Mouse (Mus musculus): ENCODE results near the gene Cdh1. TPM values are rescaled to one million over a fixed set of nuclear protein-coding genes. Genes with fewer than 3 reads are reported as not detected.
A peak's percentile ranks its signal among the peaks of the same experiment; 100 is the strongest.
"Not testable (repeated sequence)": the region's sequence is repeated elsewhere in the genome, so short reads cannot be mapped to it uniquely, and the experiment has no call there.

The Cdh1 gene
- total and polyA plus RNA-seq, 2 experiments from 2014 or later = 6.6 to 6.7 TPM

DNA sequence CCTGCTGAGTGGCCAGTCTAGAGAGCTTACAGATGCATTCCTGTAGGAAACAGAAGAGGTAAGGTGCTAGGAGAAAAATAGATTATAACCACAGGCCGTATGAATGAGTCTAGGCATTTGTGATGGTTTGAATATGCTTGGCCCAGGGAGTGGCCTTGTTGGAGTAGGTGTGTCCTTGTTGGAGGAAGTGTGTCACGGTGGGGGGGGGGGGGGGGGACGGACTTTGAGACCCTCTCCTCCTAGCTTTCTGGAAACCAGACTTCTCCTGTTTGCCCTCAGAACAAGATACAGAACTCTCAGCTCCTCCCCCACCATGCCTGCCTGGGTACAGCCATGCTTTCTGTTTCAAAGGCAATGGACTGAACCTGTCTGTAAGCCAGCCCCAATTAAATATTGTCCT, 10.7 kb upstream of the Cdh1 start:
- no peaks in the 10 kb centered on the region for H3K36me3 ChIP-seq (ENCODE audit: insufficient read depth, low read length)
- DNase-seq (ENCODE audit: low spot score) (no peak), ATAC-seq (no peak)
- H3K4me3 ChIP-seq (ENCODE audit: low read length) = no peak overlapping the region
- H3K9me3 ChIP-seq (ENCODE audit: low read length) = no peaks in the 10 kb centered on the region
- H3K4me2 ChIP-seq (ENCODE audit: low read depth, low read length) = no peak overlapping the region
- H3K27ac ChIP-seq = no peak overlapping the region
- 68% methylated on average over 2 of the region's 3 CpGs for WGBS
- no peak overlapping the region for H3K9ac ChIP-seq (replicated peaks; ENCODE audit: low read length)
- no peak for TF ChIP-seq CTCF (IDR thresholded peaks at IDR 0.05; ENCODE audit: low read depth)
- H3K4me1 ChIP-seq (ENCODE audit: insufficient read depth, low read length) = no peaks in the 10 kb centered on the region
- no peaks in the 10 kb centered on the region for H3K27me3 ChIP-seq (ENCODE audit: insufficient read depth, low read length)

DNA sequence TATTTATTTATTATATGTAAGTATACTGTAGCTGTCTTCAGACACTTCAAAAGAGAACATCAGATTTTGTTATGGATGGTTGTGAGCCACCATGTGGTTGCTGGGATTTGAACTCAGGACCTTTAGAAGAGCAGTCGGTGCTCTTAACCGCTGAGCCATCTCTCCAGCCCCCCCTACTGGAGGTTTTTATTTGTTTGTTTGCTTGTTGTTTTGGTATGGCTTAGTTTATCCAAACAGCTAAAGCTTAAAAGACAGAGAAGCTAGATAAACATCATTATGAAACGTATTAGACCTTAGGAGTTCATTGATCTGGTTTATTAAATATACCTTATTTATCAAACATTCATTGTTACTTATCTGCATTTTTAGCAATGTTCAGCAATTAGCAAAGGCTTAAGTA, 7.5 kb upstream of the Cdh1 start:
- not testable (repeated sequence) for H3K4me1 ChIP-seq (ENCODE audit: insufficient read depth, low read length); H3K4me2 ChIP-seq (ENCODE audit: low read depth, low read length); H3K27me3 ChIP-seq (ENCODE audit: insufficient read depth, low read length); DNase-seq (ENCODE audit: low spot score); H3K4me3 ChIP-seq (ENCODE audit: low read length); H3K36me3 ChIP-seq (ENCODE audit: insufficient read depth, low read length); ATAC-seq; H3K9me3 ChIP-seq (ENCODE audit: low read length); H3K9ac ChIP-seq (replicated peaks; ENCODE audit: low read length); H3K27ac ChIP-seq
- 98% methylated on average over 3 of the region's 3 CpGs for WGBS

DNA sequence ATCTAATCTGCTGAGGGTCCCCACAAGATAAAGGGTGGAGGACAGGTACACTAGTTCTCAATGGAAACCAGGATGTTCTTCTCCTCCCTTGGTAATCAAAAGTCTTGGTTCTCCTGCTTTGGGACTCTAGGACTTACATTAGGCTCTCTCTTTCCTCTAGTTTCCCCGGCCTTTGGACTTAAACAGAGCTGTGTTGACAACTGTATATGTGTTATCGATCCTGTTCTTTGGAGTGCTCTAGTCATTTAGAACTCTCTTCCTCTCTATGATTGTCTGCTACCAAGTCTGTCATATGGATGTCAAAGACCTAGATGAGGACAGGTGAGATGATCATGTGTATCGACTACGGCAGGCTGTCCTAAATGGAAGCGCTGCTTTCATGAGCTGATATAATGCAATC, 6.1 kb upstream of the Cdh1 start:
- Histone ChIP-seq H3K27me3 (ENCODE audit: insufficient read depth, low read length) (no peaks in the 10 kb centered on the region), H3K36me3 (ENCODE audit: insufficient read depth, low read length) (no peaks in the 10 kb centered on the region), H3K4me2 (ENCODE audit: low read depth, low read length) (no peak overlapping the region), H3K9me3 (ENCODE audit: low read length) (no peaks in the 10 kb centered on the region), H3K4me3 (ENCODE audit: low read length) (no peak overlapping the region), H3K9ac (replicated peaks; ENCODE audit: low read length) (no peak overlapping the region), H3K27ac (no peak overlapping the region), H3K4me1 (ENCODE audit: insufficient read depth, low read length) (no peaks in the 10 kb centered on the region)
- whole genome bisulfite sequencing = 96% methylated on average over 5 of the region's 5 CpGs
- no peak for TF ChIP-seq CTCF (IDR thresholded peaks at IDR 0.05; ENCODE audit: low read depth)
- no peak for ATAC-seq
- DNase-seq (ENCODE audit: low spot score) = no peak

DNA sequence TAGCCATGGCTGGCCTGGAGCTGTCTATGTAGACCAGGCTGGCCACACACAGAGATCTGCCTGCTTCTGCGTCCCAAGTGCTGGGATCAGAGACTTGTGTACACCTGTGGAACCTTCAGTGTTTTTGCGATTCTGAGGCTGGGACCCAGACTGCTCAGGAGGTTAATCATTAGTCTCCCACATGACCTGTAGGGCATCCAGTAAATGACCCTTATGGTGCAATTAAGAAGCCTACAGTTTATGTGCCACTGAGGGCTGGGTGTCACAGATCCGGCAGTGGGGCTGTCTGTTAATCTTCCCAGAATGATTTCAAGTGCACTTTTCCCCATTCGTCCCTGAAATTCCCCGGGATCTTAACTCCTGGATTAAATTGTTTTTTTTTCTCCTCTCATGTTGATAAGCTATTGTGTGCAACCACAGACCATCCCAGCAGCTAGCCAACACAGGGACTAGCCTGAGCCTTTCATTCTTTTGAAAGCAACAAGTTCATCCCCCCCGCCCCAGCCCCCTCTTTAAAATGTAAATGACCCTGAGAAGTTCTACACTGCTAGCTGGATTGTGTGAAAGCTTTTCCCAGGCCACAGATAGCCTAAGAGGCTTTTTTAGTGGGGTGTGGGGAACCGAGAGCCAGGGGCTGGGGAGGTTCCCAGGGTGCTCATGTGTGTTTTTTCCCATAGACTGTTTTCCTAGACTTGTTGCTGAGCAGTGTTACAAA, 3.7 kb upstream of the Cdh1 start:
- TF ChIP-seq CTCF (IDR thresholded peaks at IDR 0.05; ENCODE audit: low read depth) = no peak
- no peak for ATAC-seq
- H3K27me3 ChIP-seq (ENCODE audit: insufficient read depth, low read length) = peaks cover 18% of the 10 kb centered on the region

DNA sequence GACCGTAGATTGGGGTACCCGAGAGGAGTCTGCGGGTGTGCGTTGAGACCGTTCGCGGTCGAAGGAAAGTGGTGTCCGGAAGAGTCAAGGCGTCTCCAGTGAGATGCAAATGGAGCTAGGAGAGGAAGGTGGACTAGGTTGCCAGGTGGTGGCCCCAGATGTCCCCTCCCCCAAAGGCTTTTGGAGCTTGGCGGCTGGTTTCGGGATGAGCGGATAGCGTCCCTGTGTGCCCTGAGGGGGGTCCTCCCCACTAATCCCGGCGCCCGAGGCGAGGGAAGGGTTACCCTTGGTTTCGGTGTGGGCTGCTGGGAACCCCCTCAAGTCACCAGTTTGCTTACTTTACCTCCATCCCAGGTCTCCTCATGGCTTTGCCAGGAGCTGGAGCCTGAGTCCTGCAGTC, 782 bp downstream of the Cdh1 start:
- Histone ChIP-seq H3K4me2 (ENCODE audit: low read depth, low read length) (peak overlapping the region; percentile 90), H3K36me3 (ENCODE audit: insufficient read depth, low read length) (no peaks in the 10 kb centered on the region), H3K4me1 (ENCODE audit: insufficient read depth, low read length) (0 out of 2 replicates have a peak, but pooled peaks cover 11% of the 10 kb centered on the region), H3K9me3 (ENCODE audit: low read length) (no peaks in the 10 kb centered on the region), H3K4me3 (ENCODE audit: low read length) (peak overlapping the region; percentile 54), H3K27me3 (ENCODE audit: insufficient read depth, low read length) (peaks cover 33% of the 10 kb centered on the region), H3K9ac (replicated peaks; ENCODE audit: low read length) (no peak overlapping the region), H3K27ac (no peak overlapping the region)
- ATAC-seq = no peak
- no peak for DNase-seq (ENCODE audit: low spot score)
- 2% methylated on average over 19 of the region's 19 CpGs for WGBS
- TF ChIP-seq CTCF (IDR thresholded peaks at IDR 0.05; ENCODE audit: low read depth) = no peak

More for the DNA sequence above, 3.7 kb upstream of the Cdh1 start:
- Histone ChIP-seq H3K9ac (replicated peaks; ENCODE audit: low read length) (no peak overlapping the region), H3K9me3 (ENCODE audit: low read length) (no peaks in the 10 kb centered on the region), H3K4me1 (ENCODE audit: insufficient read depth, low read length) (0 out of 2 replicates have a peak, but pooled peaks cover 11% of the 10 kb centered on the region), H3K4me2 (ENCODE audit: low read depth, low read length) (no peak overlapping the region), H3K4me3 (ENCODE audit: low read length) (no peak overlapping the region), H3K27ac (no peak overlapping the region), H3K36me3 (ENCODE audit: insufficient read depth, low read length) (no peaks in the 10 kb centered on the region)
- no peak for DNase-seq (ENCODE audit: low spot score)
- WGBS = 32% methylated on average over 7 of the region's 7 CpGs

DNA sequence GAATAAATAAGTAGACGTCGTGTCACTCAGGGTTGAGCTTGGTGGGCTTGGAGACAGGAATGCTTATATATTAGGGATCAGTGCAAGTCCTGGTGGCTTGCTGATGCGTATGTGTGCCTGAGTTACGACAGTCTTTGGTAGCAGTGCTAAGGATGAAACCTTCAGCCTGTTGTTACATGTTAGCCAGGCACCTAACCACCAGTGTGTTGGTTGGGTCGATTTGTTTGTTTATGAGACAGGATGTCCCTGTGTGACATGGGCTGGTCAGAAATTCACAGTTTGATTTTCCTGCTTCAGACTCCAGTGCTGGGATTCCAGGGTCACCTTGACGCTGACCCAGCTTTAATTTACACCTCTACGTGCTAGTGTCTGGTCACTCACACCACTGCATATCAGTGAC, 2.5 kb downstream of the Cdh1 start:
- no peak overlapping the region for H3K4me2 ChIP-seq (ENCODE audit: low read depth, low read length)
- no peaks in the 10 kb centered on the region for H3K36me3 ChIP-seq (ENCODE audit: insufficient read depth, low read length)
- 74% methylated on average over 7 of the region's 7 CpGs for WGBS
- no peak overlapping the region for H3K27ac ChIP-seq
- ATAC-seq = no peak
- no peak for DNase-seq (ENCODE audit: low spot score)
- H3K27me3 ChIP-seq (ENCODE audit: insufficient read depth, low read length) = peaks cover 33% of the 10 kb centered on the region
- no peak overlapping the region for H3K9ac ChIP-seq (replicated peaks; ENCODE audit: low read length)
- H3K4me1 ChIP-seq (ENCODE audit: insufficient read depth, low read length) = 0 out of 2 replicates have a peak, but pooled peaks cover 11% of the 10 kb centered on the region
- no peak for TF ChIP-seq CTCF (IDR thresholded peaks at IDR 0.05; ENCODE audit: low read depth)
- H3K4me3 ChIP-seq (ENCODE audit: low read length) = no peak overlapping the region
- H3K9me3 ChIP-seq (ENCODE audit: low read length) = no peaks in the 10 kb centered on the region

DNA sequence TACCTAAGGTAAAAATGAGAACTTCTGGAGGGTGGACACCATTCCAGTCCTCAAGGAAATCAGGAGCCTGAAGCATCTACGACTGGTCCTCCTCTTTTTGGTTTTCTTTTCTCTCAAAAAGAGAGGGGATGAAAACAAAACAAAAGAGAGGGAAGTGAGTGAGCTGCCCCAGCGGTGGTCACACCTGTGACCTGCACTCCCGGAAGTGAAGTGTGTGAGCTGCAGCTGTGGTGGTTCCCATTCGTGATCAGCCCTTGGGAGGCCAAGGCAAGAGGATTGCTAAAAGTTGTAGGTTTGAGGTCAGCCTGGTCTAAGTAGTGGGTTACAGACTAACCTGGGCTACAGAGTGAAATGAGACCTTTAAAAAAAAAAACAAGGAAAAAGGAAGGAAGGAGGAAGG, 3.0 kb downstream of the Cdh1 start:
- no peak for ATAC-seq
- no peak for TF ChIP-seq CTCF (IDR thresholded peaks at IDR 0.05; ENCODE audit: low read depth)

More for the DNA sequence above, 3.0 kb downstream of the Cdh1 start:
- 0 out of 2 replicates have a peak, but pooled peaks cover 11% of the 10 kb centered on the region for H3K4me1 ChIP-seq (ENCODE audit: insufficient read depth, low read length)
- H3K4me3 ChIP-seq (ENCODE audit: low read length) = no peak overlapping the region
- H3K9me3 ChIP-seq (ENCODE audit: low read length) = no peaks in the 10 kb centered on the region
- 59% methylated on average over 4 of the region's 4 CpGs for WGBS
- no peak overlapping the region for H3K4me2 ChIP-seq (ENCODE audit: low read depth, low read length)
- DNase-seq (ENCODE audit: low spot score) = no peak
- no peaks in the 10 kb centered on the region for H3K36me3 ChIP-seq (ENCODE audit: insufficient read depth, low read length)
- H3K27me3 ChIP-seq (ENCODE audit: insufficient read depth, low read length) = peaks cover 33% of the 10 kb centered on the region
- no peak overlapping the region for H3K27ac ChIP-seq
- H3K9ac ChIP-seq (replicated peaks; ENCODE audit: low read length) = no peak overlapping the region
